Mouse (Mus musculus): ENCODE measurements around the gene Rbm25. TPM values are rescaled to one million over a fixed set of nuclear protein-coding genes. Genes with fewer than 3 reads are reported as not detected.
"Not testable (repeated sequence)": the region's sequence is repeated elsewhere in the genome, so short reads cannot be mapped to it uniquely, and the experiment has no call there.

Gene Rbm25
- polyA plus RNA-seq, 1 experiment from 2014 or later = 133 TPM

- H3K9me3 ChIP-seq (ENCODE audit: control insufficient read depth) = no peaks in the 10 kb centered on the region
- H3K27ac ChIP-seq (ENCODE audit: low read depth, low read length) = peak overlapping the region; percentile 67
- WGBS = 4% methylated on average over 20 of the region's 20 CpGs
- H3K4me1 ChIP-seq (replicated peaks; ENCODE audit: control insufficient read depth, insufficient read depth, low read length) = no peaks in the 10 kb centered on the region; the same call in 1 of the 2 replicates
- peak overlapping the region; percentile 75 for H3K4me3 ChIP-seq (ENCODE audit: low read depth, low read length)
- peak overlapping the region; percentile 86 for H3K9ac ChIP-seq (ENCODE audit: low read depth, low read length)
- H3K27me3 ChIP-seq (replicated peaks; ENCODE audit: control insufficient read depth, insufficient read depth, low read length) = no peaks in the 10 kb centered on the region
- H3K4me2 ChIP-seq (replicated peaks; ENCODE audit: low read depth) = peak overlapping the region; percentile 77
- no peak; the same call in 1 of the 2 replicates for ATAC-seq
- no peak for TF ChIP-seq CTCF (IDR thresholded peaks at IDR 0.05; ENCODE audit: low read depth)
- H3K36me3 ChIP-seq (ENCODE audit: control insufficient read depth, insufficient read depth) = peaks cover 27% of the 10 kb centered on the region
Measured at GRCm38 (mm10) chr12:83596191-83596954, 34.7 kb upstream of the Rbm25 start.

GRCm38 (mm10) chr12:83597025-83597501 is 34.0 kb upstream of the Rbm25 start, which contains the start of gene Zfyve1:
Gene Zfyve1, minus strand, starts transcription at chr12:83597222.
- peak within 1 kb of the TSS; percentile 75 for H3K4me3 ChIP-seq (ENCODE audit: low read depth, low read length)
- WGBS = under 1% methylated on average over 28 of the region's 28 CpGs
- peak within 1 kb of the TSS; percentile 86 for H3K9ac ChIP-seq (ENCODE audit: low read depth, low read length)
- H3K9me3 ChIP-seq (ENCODE audit: control insufficient read depth) = no peaks in the 10 kb centered on the region
- H3K4me1 ChIP-seq (replicated peaks; ENCODE audit: control insufficient read depth, insufficient read depth, low read length) = no peaks in the 10 kb centered on the region; the same call in 1 of the 2 replicates
- TF ChIP-seq CTCF (IDR thresholded peaks at IDR 0.05; ENCODE audit: low read depth) = peak; percentile 27; the same call in 1 of the 2 replicates
- peak; percentile 98 for ATAC-seq
- peak within 1 kb of the TSS; percentile 67 for H3K27ac ChIP-seq (ENCODE audit: low read depth, low read length)
- H3K4me2 ChIP-seq (replicated peaks; ENCODE audit: low read depth) = peak within 1 kb of the TSS; percentile 77
- H3K27me3 ChIP-seq (replicated peaks; ENCODE audit: control insufficient read depth, insufficient read depth, low read length) = no peaks in the 10 kb centered on the region
- peaks cover 21% of the 10 kb centered on the region for H3K36me3 ChIP-seq (ENCODE audit: control insufficient read depth, insufficient read depth)

DNA sequence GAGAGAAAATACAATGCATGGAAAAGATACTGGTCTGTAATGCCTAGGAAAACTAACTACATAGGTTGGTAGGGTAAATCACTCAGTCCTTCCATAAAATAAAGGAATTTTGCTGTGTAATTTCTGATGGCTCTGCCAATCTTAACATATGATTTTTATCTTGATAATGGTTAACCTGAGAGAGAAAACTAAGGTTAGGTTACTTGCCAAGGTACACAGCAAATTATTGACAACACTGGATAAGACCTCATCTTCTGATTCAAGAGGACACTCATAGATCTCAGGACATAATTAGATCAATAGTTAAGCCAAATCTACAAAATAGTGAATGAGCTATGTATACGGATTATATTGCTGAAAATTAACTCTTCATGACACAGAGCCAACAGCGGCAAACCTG is 33.2 kb upstream of the Rbm25 start:
- no peak for TF ChIP-seq CTCF (IDR thresholded peaks at IDR 0.05; ENCODE audit: low read depth)
- no peak for ATAC-seq

DNA sequence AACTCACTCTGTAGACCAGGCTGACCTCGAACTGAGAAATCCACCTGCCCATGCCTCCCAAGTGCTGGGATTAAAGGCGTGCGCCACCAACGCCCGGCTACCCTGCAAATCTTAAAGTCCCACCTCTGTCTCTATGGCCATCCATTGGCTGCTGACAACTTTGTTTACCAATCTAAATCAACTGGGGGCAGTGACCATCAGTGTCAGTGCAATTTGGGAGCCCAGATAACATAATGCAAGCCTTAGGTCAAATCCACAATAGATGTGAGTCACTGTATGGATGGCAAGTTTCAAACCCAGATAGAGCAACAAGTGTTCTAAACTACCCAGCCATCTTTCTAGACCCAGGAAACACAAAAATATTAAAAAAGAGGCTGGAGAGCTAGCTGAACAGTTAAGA is 28.8 kb upstream of the Rbm25 start:
- Histone ChIP-seq H3K9ac (ENCODE audit: low read depth, low read length) (no peak overlapping the region), H3K36me3 (ENCODE audit: control insufficient read depth, insufficient read depth) (no peaks in the 10 kb centered on the region), H3K4me1 (replicated peaks; ENCODE audit: control insufficient read depth, insufficient read depth, low read length) (no peaks in the 10 kb centered on the region), H3K27ac (ENCODE audit: low read depth, low read length) (no peak overlapping the region), H3K4me3 (ENCODE audit: low read depth, low read length) (no peak overlapping the region), H3K9me3 (ENCODE audit: control insufficient read depth) (no peaks in the 10 kb centered on the region), H3K27me3 (replicated peaks; ENCODE audit: control insufficient read depth, insufficient read depth, low read length) (no peaks in the 10 kb centered on the region), H3K4me2 (replicated peaks; ENCODE audit: low read depth) (no peak overlapping the region)
- 88% methylated on average over 5 of the region's 5 CpGs for WGBS
- no peak for ATAC-seq
- TF ChIP-seq CTCF (IDR thresholded peaks at IDR 0.05; ENCODE audit: low read depth) = no peak

More for the DNA sequence above, 33.2 kb upstream of the Rbm25 start:
- no peak overlapping the region for H3K27ac ChIP-seq (ENCODE audit: low read depth, low read length)
- H3K36me3 ChIP-seq (ENCODE audit: control insufficient read depth, insufficient read depth) = peaks cover 15% of the 10 kb centered on the region; the same call in 1 of the 2 replicates
- no peak overlapping the region for H3K4me3 ChIP-seq (ENCODE audit: low read depth, low read length)
- no peak overlapping the region for H3K4me2 ChIP-seq (replicated peaks; ENCODE audit: low read depth)
- 78% methylated on average over 2 of the region's 2 CpGs for WGBS
- no peaks in the 10 kb centered on the region; the same call in 1 of the 2 replicates for H3K4me1 ChIP-seq (replicated peaks; ENCODE audit: control insufficient read depth, insufficient read depth, low read length)
- no peaks in the 10 kb centered on the region for H3K9me3 ChIP-seq (ENCODE audit: control insufficient read depth)
- H3K9ac ChIP-seq (ENCODE audit: low read depth, low read length) = no peak overlapping the region
- no peaks in the 10 kb centered on the region for H3K27me3 ChIP-seq (replicated peaks; ENCODE audit: control insufficient read depth, insufficient read depth, low read length)

DNA sequence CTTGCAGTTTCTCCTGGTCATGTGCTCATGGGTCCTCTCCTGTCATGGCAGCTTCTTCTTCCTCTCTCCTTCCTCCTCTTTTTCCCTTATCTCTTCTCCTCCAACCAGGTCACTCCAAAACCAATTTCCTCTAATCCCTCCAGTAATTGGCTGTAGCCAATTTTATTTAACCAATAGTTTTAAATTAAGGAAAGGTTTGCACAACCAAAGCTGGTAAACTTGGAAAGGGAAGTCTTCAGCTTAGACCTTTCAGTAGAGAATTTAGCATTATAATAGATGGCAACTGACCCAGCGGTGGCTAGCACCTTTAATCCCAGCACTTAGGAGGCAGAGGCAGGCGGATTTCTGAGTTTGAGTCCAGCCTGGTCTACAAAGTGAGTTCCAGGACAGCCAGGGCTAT is 24.6 kb upstream of the Rbm25 start:
- not testable (repeated sequence) for H3K9me3 ChIP-seq (ENCODE audit: control insufficient read depth); H3K36me3 ChIP-seq (ENCODE audit: control insufficient read depth, insufficient read depth); H3K4me1 ChIP-seq (replicated peaks; ENCODE audit: control insufficient read depth, insufficient read depth, low read length); H3K27ac ChIP-seq (ENCODE audit: low read depth, low read length); ATAC-seq; H3K9ac ChIP-seq (ENCODE audit: low read depth, low read length); H3K4me2 ChIP-seq (replicated peaks; ENCODE audit: low read depth); H3K27me3 ChIP-seq (replicated peaks; ENCODE audit: control insufficient read depth, insufficient read depth, low read length); H3K4me3 ChIP-seq (ENCODE audit: low read depth, low read length)
- 94% methylated on average over 2 of the region's 2 CpGs for WGBS

GRCm38 (mm10) chr12:83617261-83617660 is 13.8 kb upstream of the Rbm25 start:
- WGBS = 95% methylated on average over 5 of the region's 5 CpGs
- no peak overlapping the region for H3K27ac ChIP-seq (ENCODE audit: low read depth, low read length)
- no peak for ATAC-seq

More at GRCm38 (mm10) chr12:83617261-83617660, 13.8 kb upstream of the Rbm25 start:
- H3K9ac ChIP-seq (ENCODE audit: low read depth, low read length) = no peak overlapping the region
- no peak overlapping the region for H3K4me3 ChIP-seq (ENCODE audit: low read depth, low read length)
- no peak overlapping the region for H3K4me2 ChIP-seq (replicated peaks; ENCODE audit: low read depth)
- H3K9me3 ChIP-seq (ENCODE audit: control insufficient read depth) = no peaks in the 10 kb centered on the region
- H3K36me3 ChIP-seq (ENCODE audit: control insufficient read depth, insufficient read depth) = no peaks in the 10 kb centered on the region
- no peaks in the 10 kb centered on the region for H3K27me3 ChIP-seq (replicated peaks; ENCODE audit: control insufficient read depth, insufficient read depth, low read length)
- H3K4me1 ChIP-seq (replicated peaks; ENCODE audit: control insufficient read depth, insufficient read depth, low read length) = no peaks in the 10 kb centered on the region
- no peak for TF ChIP-seq CTCF (IDR thresholded peaks at IDR 0.05; ENCODE audit: low read depth)

Data from intestine, postnatal 0 days (tissue).